Mouse (Mus musculus) liver, adult 2 months (tissue): Measurements from ENCODE around the gene Gm14226. TPM values are rescaled to one million over a fixed set of nuclear protein-coding genes. Genes with fewer than 3 reads are reported as not detected.
"Not testable (repeated sequence)": the region's sequence is repeated elsewhere in the genome, so short reads cannot be mapped to it uniquely, and the experiment has no call there.

Source experiments
- DNase-seq: peaks from one replicate; pipeline ENCODE4 v3.0.0-alpha.2; 2011; ENCODE audit warnings: low read depth, low spot score; ENCODE audit errors: extremely low read depth
- H3K27ac ChIP-seq: fragments of 200-500 bp; replicated peaks from 2 replicates; pipeline ENCODE4 v1.5.1; 2012; ENCODE audit warnings: low read depth, mild to moderate bottlenecking, control low read depth, inconsistent platforms, low read length; ENCODE audit not compliant: insufficient read depth
- H3K27me3 ChIP-seq: fragments of 200-500 bp; 2 replicates; pipeline ENCODE4 v1.6.1; 2012; ENCODE audit warnings: mild to moderate bottlenecking, moderate library complexity, low read length, inconsistent platforms; ENCODE audit not compliant: control insufficient read depth, insufficient read depth
- H3K36me3 ChIP-seq: fragments of 200-500 bp; 2 replicates; pipeline ENCODE4 v1.6.1; 2012; ENCODE audit warnings: low read length, inconsistent platforms; ENCODE audit not compliant: control insufficient read depth, insufficient read depth
- H3K4me1 ChIP-seq: fragments of 200-500 bp; 2 replicates; pipeline ENCODE4 v1.6.1; 2011; ENCODE audit warnings: low read length; ENCODE audit not compliant: control insufficient read depth, insufficient read depth
- H3K4me3 ChIP-seq: fragments of 200-500 bp; 2 replicates; pipeline ENCODE4 v1.5.1; 2011; ENCODE audit warnings: low read depth, mild to moderate bottlenecking, control low read depth, low read length, moderate library complexity; ENCODE audit not compliant: insufficient read depth
- H3K79me2 ChIP-seq: fragments of 200-500 bp; 2 replicates; pipeline ENCODE4 v1.6.1; 2012; ENCODE audit warnings: inconsistent platforms, mild to moderate bottlenecking, low read length, moderate library complexity; ENCODE audit not compliant: control insufficient read depth, insufficient read depth
- H3K9ac ChIP-seq: fragments of 200-500 bp; 2 replicates; pipeline ENCODE4 v1.6.1; 2012; ENCODE audit warnings: low read depth, mild to moderate bottlenecking, control low read depth, inconsistent platforms, low read length
- CTCF ChIP-seq: fragments of 200-500 bp; IDR thresholded peaks from 2 replicates; pipeline ENCODE4 v1.5.1; 2011; ENCODE audit warnings: low read depth, low read length, control low read depth
- POLR2A ChIP-seq: fragments of 200-500 bp; IDR thresholded peaks from 2 replicates; pipeline ENCODE4 v1.6.1; 2011; ENCODE audit warnings: low read length, control low read depth; ENCODE audit not compliant: insufficient read depth; ENCODE audit errors: extremely low read depth
- WGBS: fragments of 180-500 bp; shearing (Covaris S2); methylation state at CpG from one replicate; pipeline ENCODE4 v1.1.7; 2018; 5-methylcytosine and 5-hydroxymethylcytosine counted together
- polyA plus RNA-seq: library from polyadenylated mRNA; depleted of rRNA; stranded (reverse); fragments of >200 nt; gene quantifications from 2 replicates; pipeline ENCODE4 v1.2.3, GENCODE M21; 2012; rRNA removed
- total RNA-seq: library from RNA; depleted of rRNA; stranded (reverse); fragments of >200 nt; gene quantifications from 2 replicates; pipeline ENCODE4 v1.2.3, GENCODE M21; 2014; rRNA removed

Gene Gm14226
- under 0.01 TPM in 1 of 2 replicates, not detected in the other for total RNA-seq
- 0.02 TPM in 1 of 2 replicates, not detected in the other for polyA plus RNA-seq

- H3K27me3 ChIP-seq, H3K27ac ChIP-seq, H3K4me1 ChIP-seq, DNase-seq, H3K36me3 ChIP-seq, H3K79me2 ChIP-seq: not testable (repeated sequence)
- Histone ChIP-seq H3K9ac (peak within 1 kb of the TSS; percentile 37), H3K4me3 (peak within 1 kb of the TSS; percentile 39)
- 19% methylated on average over 24 of the region's 26 CpGs for WGBS
These were observed at the start of gene Gm14226 for GRCm38 (mm10) chr2:155018251-155018755. Gene Gm14226 (plus strand): TSS chr2:155018266.

- H3K79me2 ChIP-seq, DNase-seq, H3K4me1 ChIP-seq, H3K27ac ChIP-seq, H3K36me3 ChIP-seq, H3K9ac ChIP-seq, H3K4me3 ChIP-seq, H3K27me3 ChIP-seq: not testable (repeated sequence)
- 79% methylated on average over 14 of the region's 14 CpGs for WGBS
These were observed 48.2 kb upstream of the Gm14226 start for GRCm38 (mm10) chr2:154969740-154970397.

GRCm38 (mm10) chr2:154971919-154972692 lies 46.0 kb upstream of the Gm14226 start:
- WGBS, result 74% methylated on average over 18 of the region's 18 CpGs

GRCm38 (mm10) chr2:154972981-154973380 lies 45.1 kb upstream of the Gm14226 start:
- no peaks in the 10 kb centered on the region for H3K27me3 ChIP-seq
- TF ChIP-seq CTCF (no peak), POLR2A (no peak)
- no peaks in the 10 kb centered on the region for H3K36me3 ChIP-seq
- H3K79me2 ChIP-seq, result no peaks in the 10 kb centered on the region
- H3K27ac ChIP-seq, result no peak overlapping the region
- H3K4me3 ChIP-seq, result no peak overlapping the region
- 88% methylated on average over 5 of the region's 5 CpGs for WGBS
- DNase-seq, result no peak
- no peak overlapping the region for H3K9ac ChIP-seq
- no peaks in the 10 kb centered on the region for H3K4me1 ChIP-seq

More at GRCm38 (mm10) chr2:154971919-154972692, 46.0 kb upstream of the Gm14226 start:
- Histone ChIP-seq H3K4me1 (peaks cover 4% of the 10 kb centered on the region; the same call in 1 of the 2 replicates), H3K36me3 (no peaks in the 10 kb centered on the region), H3K27me3 (no peaks in the 10 kb centered on the region), H3K79me2 (no peaks in the 10 kb centered on the region), H3K9ac (no peak overlapping the region), H3K4me3 (no peak overlapping the region), H3K27ac (no peak overlapping the region)
- DNase-seq, result no peak
- TF ChIP-seq CTCF, result no peak
- TF ChIP-seq POLR2A, result no peak

- Histone ChIP-seq H3K36me3 (no peaks in the 10 kb centered on the region), H3K4me3 (no peak overlapping the region), H3K27ac (no peak overlapping the region), H3K4me1 (no peaks in the 10 kb centered on the region), H3K79me2 (no peaks in the 10 kb centered on the region), H3K27me3 (no peaks in the 10 kb centered on the region), H3K9ac (no peak overlapping the region)
- 75% methylated on average over 1 of the region's 1 CpGs for WGBS
- TF ChIP-seq CTCF (peak; percentile 25; the same call in 1 of the 2 replicates), POLR2A (no peak)
- DNase-seq, result no peak
These were observed 31.5 kb upstream of the Gm14226 start for GRCm38 (mm10) chr2:154986609-154987008.

- H3K36me3 ChIP-seq, result no peaks in the 10 kb centered on the region
- H3K27ac ChIP-seq, result no peak overlapping the region
- H3K4me3 ChIP-seq, result no peak overlapping the region
- no peak overlapping the region for H3K9ac ChIP-seq
- no peak for TF ChIP-seq POLR2A
- TF ChIP-seq CTCF, result no peak
- 71% methylated on average over 8 of the region's 8 CpGs for WGBS
- H3K27me3 ChIP-seq, result no peaks in the 10 kb centered on the region
- no peak for DNase-seq
- no peaks in the 10 kb centered on the region for H3K4me1 ChIP-seq
- no peaks in the 10 kb centered on the region for H3K79me2 ChIP-seq
These were observed 26.7 kb upstream of the Gm14226 start for GRCm38 (mm10) chr2:154991411-154991810.
